Mouse (Mus musculus): ENCODE measurements around the gene Wdr20.

GRCm38 (mm10) chr12:110750770-110751439 is 13.2 kb downstream of the Wdr20 start:
- TF ChIP-seq GATA1 (IDR thresholded peaks at IDR 0.05; ENCODE audit: borderline replicate concordance, low read length) (no peak), FLI1 (IDR thresholded peaks at IDR 0.05; ENCODE audit: low read length) (no peak)
